Mouse (Mus musculus) ES-E14 (cell line): ENCODE measurements around the gene Gm12248.

Source experiments
- CHD2 ChIP-seq: IDR thresholded peaks from 2 replicates; pipeline ENCODE4 v1.6.1; 2014; ENCODE audit warnings: mild to moderate bottlenecking, low read depth, low read length, inconsistent platforms
- HCFC1 ChIP-seq: IDR thresholded peaks from 2 replicates; pipeline ENCODE4 v1.6.1; 2012; ENCODE audit warnings: low read length, inconsistent platforms, borderline replicate concordance; ENCODE audit not compliant: insufficient read depth
- MAFK ChIP-seq: IDR thresholded peaks from 2 replicates; pipeline ENCODE4 v1.6.1; 2014; ENCODE audit warnings: mild to moderate bottlenecking, low read depth, low read length, inconsistent platforms; ENCODE audit not compliant: insufficient read depth
- ZC3H11A ChIP-seq: IDR thresholded peaks from 2 replicates; pipeline ENCODE4 v1.6.1; 2012; ENCODE audit warnings: low read depth, mild to moderate bottlenecking, inconsistent platforms, low read length, borderline replicate concordance
- ZNF384 ChIP-seq: IDR thresholded peaks from 2 replicates; pipeline ENCODE4 v1.6.1; 2012; ENCODE audit warnings: low read depth, low read length, inconsistent platforms

DNA sequence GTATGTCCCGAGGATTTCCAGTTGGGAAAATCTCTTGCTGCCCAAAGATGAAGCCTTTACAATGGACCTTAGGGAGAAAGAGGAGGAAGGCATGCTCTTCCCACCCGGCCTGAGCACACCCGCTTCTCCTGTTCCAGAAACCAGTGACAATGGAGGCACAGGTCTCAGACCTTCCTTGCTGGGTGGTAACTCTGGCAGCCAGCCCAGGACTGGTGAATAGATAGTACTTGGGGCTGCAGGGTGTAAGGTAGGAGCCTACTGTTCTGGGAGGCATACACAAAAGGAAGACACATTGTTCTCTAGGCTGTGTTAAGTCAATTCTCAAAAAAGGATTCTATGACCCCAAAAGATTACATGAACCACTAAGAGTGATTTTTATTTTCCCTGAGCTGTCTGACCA lies 27.7 kb upstream of the Gm12248 start:
- TF ChIP-seq ZC3H11A (no peak), CHD2 (no peak), MAFK (no peak), HCFC1 (no peak), ZNF384 (no peak)
